Mouse (Mus musculus): ENCODE measurements around the gene Cdh3.

- TF ChIP-seq POLR2A (IDR thresholded peaks at IDR 0.05; ENCODE audit: borderline replicate concordance, extremely low read depth, insufficient read depth, insufficient read length, poor library complexity, severe bottlenecking) = no peak
- TF ChIP-seq CTCF (IDR thresholded peaks at IDR 0.05; ENCODE audit: borderline replicate concordance, extremely low read depth, insufficient read depth, insufficient read length) = no peak
Measured at GRCm38 (mm10) chr8:106584942-106585670, 74.4 kb downstream of the Cdh3 start.
